Mouse (Mus musculus) liver, embryonic 12.5 days (tissue): ENCODE measurements around the gene Rnf121. TPM values are rescaled to one million over a fixed set of nuclear protein-coding genes. Genes with fewer than 3 reads are reported as not detected.

Experiments
- ATAC-seq: fragments of 200-750 bp; cut with Nextera tagmentation; 2 replicates; pipeline ENCODE4 v1.8.0; 2017; ENCODE audit warnings: moderate number of reproducible peaks, mild to moderate bottlenecking, moderate library complexity
- H3K27ac ChIP-seq: fragments of 300-500 bp; sonication (generic); 2 replicates; pipeline ENCODE4 v1.5.1; 2016; ENCODE audit warnings: mild to moderate bottlenecking
- H3K27me3 ChIP-seq: fragments of 300-500 bp; sonication (generic); replicated peaks from 2 replicates; pipeline ENCODE4 v1.6.1; 2016; ENCODE audit warnings: mild to moderate bottlenecking, moderate library complexity
- H3K36me3 ChIP-seq: fragments of 300-500 bp; sonication (generic); 2 replicates; pipeline ENCODE4 v1.6.1; 2016; ENCODE audit warnings: mild to moderate bottlenecking, moderate library complexity
- H3K4me1 ChIP-seq: fragments of 300-500 bp; sonication (generic); 2 replicates; pipeline ENCODE4 v1.6.1; 2016
- H3K4me2 ChIP-seq: fragments of 300-500 bp; sonication (generic); 2 replicates; pipeline ENCODE4 v1.6.1; 2016; ENCODE audit warnings: mild to moderate bottlenecking, moderate library complexity
- H3K4me3 ChIP-seq: fragments of 300-500 bp; sonication (generic); 2 replicates; pipeline ENCODE4 v1.5.1; 2016; ENCODE audit warnings: mild to moderate bottlenecking, moderate library complexity
- H3K9ac ChIP-seq: fragments of 300-500 bp; sonication (generic); 2 replicates; pipeline ENCODE4 v1.6.1; 2016; ENCODE audit warnings: mild to moderate bottlenecking, moderate library complexity
- H3K9me3 ChIP-seq: fragments of 300-500 bp; sonication (generic); replicated peaks from 2 replicates; pipeline ENCODE4 v1.6.1; 2016; ENCODE audit warnings: mild to moderate bottlenecking, moderate library complexity
- WGBS: fragments of 180-500 bp; shearing (Covaris S2); methylation state at CpG from one replicate; pipeline ENCODE4 v1.1.7; 2016; ENCODE audit not compliant: insufficient replicate concordance; 5-methylcytosine and 5-hydroxymethylcytosine counted together
- polyA plus RNA-seq: library from polyadenylated mRNA; unstranded; fragments of >200 nt; fragmentation: Nextera tagmentation; extraction: Ambion mirVana; gene quantifications from 2 replicates; pipeline ENCODE4 v1.2.1, GENCODE M21; 2016

Gene Rnf121
- polyA plus RNA-seq, 1 experiment from 2014 or later, result 12.7 TPM

- Histone ChIP-seq H3K9ac (no peak overlapping the region), H3K36me3 (peaks cover 96% of the 10 kb centered on the region), H3K9me3 (no peaks in the 10 kb centered on the region), H3K4me2 (no peak overlapping the region), H3K4me3 (no peak overlapping the region), H3K27me3 (no peaks in the 10 kb centered on the region), H3K4me1 (peaks cover 7% of the 10 kb centered on the region), H3K27ac (no peak overlapping the region)
- WGBS, result 77% methylated on average over 7 of the region's 7 CpGs
- no peak for ATAC-seq
Measured at GRCm38 (mm10) chr7:102018034-102018433, 47.2 kb downstream of the Rnf121 start.

DNA sequence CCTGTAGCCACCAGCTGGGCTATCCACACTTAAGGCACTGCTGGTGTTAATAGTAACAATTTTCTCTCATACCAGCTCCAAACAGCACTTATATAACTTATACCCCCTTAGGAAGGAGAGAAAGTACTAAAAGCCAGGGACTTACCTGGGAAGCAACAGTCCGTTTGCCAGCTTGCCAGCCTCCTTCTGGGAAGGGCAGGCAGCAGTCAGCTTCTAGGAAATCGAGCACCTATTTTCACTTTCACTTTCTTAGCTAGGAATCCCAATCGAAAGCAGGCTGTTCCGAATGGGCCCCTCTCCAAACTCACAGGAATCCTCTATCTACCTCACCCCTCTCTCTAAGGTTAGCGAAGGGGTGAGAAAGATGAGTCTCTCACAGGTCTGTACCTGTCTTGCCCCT lies 47.8 kb downstream of the Rnf121 start:
- Histone ChIP-seq H3K27ac (0 out of 2 replicates have a peak overlapping the region, but pooled peaks have one; percentile 16), H3K9ac (no peak overlapping the region), H3K27me3 (no peaks in the 10 kb centered on the region), H3K4me1 (peaks cover 7% of the 10 kb centered on the region), H3K36me3 (peaks cover 96% of the 10 kb centered on the region), H3K4me3 (no peak overlapping the region), H3K4me2 (no peak overlapping the region), H3K9me3 (no peaks in the 10 kb centered on the region)
- ATAC-seq, result no peak
- 79% methylated on average over 5 of the region's 5 CpGs for WGBS

- H3K9ac ChIP-seq, result no peak overlapping the region
- no peak overlapping the region for H3K4me2 ChIP-seq
- no peak for ATAC-seq
Measured at GRCm38 (mm10) chr7:102016936-102017335, 48.3 kb downstream of the Rnf121 start.

GRCm38 (mm10) chr7:102014995-102015394 lies 50.3 kb downstream of the Rnf121 start:
- H3K9ac ChIP-seq, result no peak overlapping the region
- H3K4me2 ChIP-seq, result no peak overlapping the region
- WGBS, result 84% methylated on average over 2 of the region's 2 CpGs
- H3K27ac ChIP-seq, result no peak overlapping the region
- H3K4me1 ChIP-seq, result peaks cover 7% of the 10 kb centered on the region
- no peak for ATAC-seq
- H3K27me3 ChIP-seq, result no peaks in the 10 kb centered on the region
- peaks cover 99% of the 10 kb centered on the region for H3K36me3 ChIP-seq
- H3K4me3 ChIP-seq, result no peak overlapping the region
- H3K9me3 ChIP-seq, result no peaks in the 10 kb centered on the region

More at GRCm38 (mm10) chr7:102016936-102017335, 48.3 kb downstream of the Rnf121 start:
- peaks cover 7% of the 10 kb centered on the region for H3K4me1 ChIP-seq
- WGBS, result 73% methylated on average over 4 of the region's 4 CpGs
- H3K27ac ChIP-seq, result 0 out of 2 replicates have a peak overlapping the region, but pooled peaks have one; percentile 16
- no peaks in the 10 kb centered on the region for H3K27me3 ChIP-seq
- H3K9me3 ChIP-seq, result no peaks in the 10 kb centered on the region
- peaks cover 96% of the 10 kb centered on the region for H3K36me3 ChIP-seq
- H3K4me3 ChIP-seq, result no peak overlapping the region

DNA sequence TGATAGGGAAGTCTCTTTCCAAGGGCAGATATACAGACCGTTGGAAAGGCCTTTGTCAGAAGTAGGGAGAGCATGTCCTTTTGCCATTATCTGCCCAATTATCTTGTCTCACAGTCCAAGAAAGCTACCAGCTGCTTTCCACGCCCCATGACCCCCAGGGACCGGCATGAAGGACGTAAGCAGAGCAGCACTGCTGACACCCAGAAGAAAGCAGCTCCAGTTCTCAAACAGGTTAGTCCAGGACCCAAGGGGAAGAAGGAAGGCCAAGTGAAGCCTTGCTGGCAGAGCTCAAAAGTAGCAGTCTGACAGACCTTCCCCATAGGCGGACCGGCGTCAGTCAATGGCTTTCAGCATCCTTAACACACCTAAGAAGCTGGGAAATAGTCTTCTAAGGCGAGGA lies 51.9 kb downstream of the Rnf121 start:
- Histone ChIP-seq H3K27ac (no peak overlapping the region), H3K4me1 (peaks cover 18% of the 10 kb centered on the region), H3K4me2 (no peak overlapping the region), H3K27me3 (no peaks in the 10 kb centered on the region), H3K4me3 (no peak overlapping the region), H3K9me3 (no peaks in the 10 kb centered on the region), H3K9ac (no peak overlapping the region), H3K36me3 (peaks cover 99% of the 10 kb centered on the region)
- no peak for ATAC-seq
- WGBS, result 78% methylated on average over 8 of the region's 8 CpGs

- ATAC-seq, result no peak
- Histone ChIP-seq H3K36me3 (peaks cover 100% of the 10 kb centered on the region), H3K4me2 (no peak overlapping the region), H3K27me3 (no peaks in the 10 kb centered on the region), H3K4me3 (no peak overlapping the region), H3K9me3 (no peaks in the 10 kb centered on the region), H3K27ac (no peak overlapping the region), H3K9ac (no peak overlapping the region), H3K4me1 (peaks cover 17% of the 10 kb centered on the region)
- WGBS, result 93% methylated on average over 9 of the region's 9 CpGs
Measured at GRCm38 (mm10) chr7:102011855-102012254, 53.4 kb downstream of the Rnf121 start.

GRCm38 (mm10) chr7:102006520-102006919 lies 58.7 kb downstream of the Rnf121 start:
- 27% methylated on average over 1 of the region's 1 CpGs for WGBS
- peaks cover 100% of the 10 kb centered on the region for H3K36me3 ChIP-seq
- H3K9ac ChIP-seq, result peak overlapping the region; percentile 40
- peak overlapping the region; percentile 44 for H3K4me2 ChIP-seq
- H3K27ac ChIP-seq, result peak overlapping the region; percentile 78
- ATAC-seq, result peak; percentile 89
- H3K4me3 ChIP-seq, result no peak overlapping the region
- no peaks in the 10 kb centered on the region for H3K9me3 ChIP-seq
- H3K27me3 ChIP-seq, result no peaks in the 10 kb centered on the region
- H3K4me1 ChIP-seq, result peaks cover 62% of the 10 kb centered on the region

DNA sequence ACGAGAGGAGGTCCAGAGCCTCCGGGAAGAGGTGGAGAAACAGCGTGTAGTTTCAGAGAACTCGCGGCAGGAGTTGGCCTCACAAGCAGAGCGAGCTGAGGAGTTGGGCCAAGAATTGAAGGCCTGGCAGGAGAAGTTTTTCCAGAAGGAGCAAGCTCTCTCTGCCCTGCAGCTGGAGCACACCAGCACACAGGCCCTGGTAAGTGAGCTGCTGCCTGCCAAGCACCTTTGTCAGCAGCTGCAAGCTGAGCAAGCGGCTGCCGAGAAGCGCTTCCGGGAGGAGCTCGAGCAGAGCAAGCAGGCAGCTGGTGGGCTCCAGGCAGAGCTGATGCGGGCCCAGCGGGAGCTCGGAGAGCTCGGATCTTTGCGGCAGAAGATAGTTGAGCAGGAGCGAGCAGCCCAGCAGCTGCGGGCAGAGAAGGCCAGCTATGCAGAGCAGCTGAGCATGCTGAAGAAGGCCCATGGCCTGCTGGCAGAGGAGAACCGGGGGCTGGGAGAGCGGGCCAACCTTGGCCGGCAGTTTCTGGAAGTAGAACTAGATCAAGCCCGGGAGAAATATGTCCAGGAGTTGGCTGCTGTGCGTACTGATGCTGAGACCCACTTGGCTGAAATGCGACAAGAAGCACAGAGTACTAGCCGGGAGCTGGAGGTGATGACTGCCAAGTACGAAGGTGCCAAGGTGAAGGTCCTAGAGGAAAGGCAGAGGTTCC lies 64.2 kb downstream of the Rnf121 start:
- Histone ChIP-seq H3K4me1 (peaks cover 37% of the 10 kb centered on the region), H3K4me3 (no peak overlapping the region), H3K27me3 (no peaks in the 10 kb centered on the region), H3K9me3 (no peaks in the 10 kb centered on the region), H3K4me2 (no peak overlapping the region), H3K27ac (no peak overlapping the region), H3K9ac (no peak overlapping the region), H3K36me3 (peaks cover 100% of the 10 kb centered on the region)
- 93% methylated on average over 26 of the region's 26 CpGs for WGBS
- ATAC-seq, result no peak

DNA sequence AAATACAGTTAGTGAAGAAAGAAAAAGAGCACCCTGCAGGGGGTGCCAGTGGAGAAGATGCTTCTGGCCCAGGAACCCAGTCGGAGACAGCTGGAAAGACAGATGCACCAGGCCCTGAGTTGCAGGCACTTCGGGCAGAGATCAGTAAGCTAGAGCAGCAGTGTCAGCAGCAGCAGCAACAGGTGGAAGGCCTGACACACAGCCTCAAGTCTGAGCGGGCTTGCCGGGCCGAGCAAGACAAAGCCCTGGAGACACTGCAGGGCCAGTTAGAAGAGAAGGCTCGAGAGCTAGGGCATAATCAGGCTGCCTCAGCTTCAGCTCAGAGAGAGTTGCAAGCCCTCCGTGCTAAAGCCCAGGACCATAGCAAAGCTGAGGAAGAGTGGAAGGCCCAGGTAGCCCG lies 65.0 kb downstream of the Rnf121 start:
- Histone ChIP-seq H3K4me3 (no peak overlapping the region), H3K4me1 (peaks cover 29% of the 10 kb centered on the region), H3K27ac (no peak overlapping the region), H3K4me2 (no peak overlapping the region), H3K9ac (no peak overlapping the region), H3K27me3 (no peaks in the 10 kb centered on the region), H3K36me3 (peaks cover 100% of the 10 kb centered on the region), H3K9me3 (no peaks in the 10 kb centered on the region)
- 90% methylated on average over 8 of the region's 8 CpGs for WGBS
- ATAC-seq, result no peak

- ATAC-seq, result no peak
- H3K27me3 ChIP-seq, result no peaks in the 10 kb centered on the region
- 87% methylated on average over 15 of the region's 15 CpGs for WGBS
- no peak overlapping the region for H3K4me3 ChIP-seq
- H3K36me3 ChIP-seq, result peaks cover 100% of the 10 kb centered on the region
- no peak overlapping the region for H3K27ac ChIP-seq
- peaks cover 22% of the 10 kb centered on the region for H3K4me1 ChIP-seq
- no peaks in the 10 kb centered on the region for H3K9me3 ChIP-seq
- H3K4me2 ChIP-seq, result no peak overlapping the region
- H3K9ac ChIP-seq, result no peak overlapping the region
Measured at GRCm38 (mm10) chr7:101999461-102000151, 65.7 kb downstream of the Rnf121 start.

DNA sequence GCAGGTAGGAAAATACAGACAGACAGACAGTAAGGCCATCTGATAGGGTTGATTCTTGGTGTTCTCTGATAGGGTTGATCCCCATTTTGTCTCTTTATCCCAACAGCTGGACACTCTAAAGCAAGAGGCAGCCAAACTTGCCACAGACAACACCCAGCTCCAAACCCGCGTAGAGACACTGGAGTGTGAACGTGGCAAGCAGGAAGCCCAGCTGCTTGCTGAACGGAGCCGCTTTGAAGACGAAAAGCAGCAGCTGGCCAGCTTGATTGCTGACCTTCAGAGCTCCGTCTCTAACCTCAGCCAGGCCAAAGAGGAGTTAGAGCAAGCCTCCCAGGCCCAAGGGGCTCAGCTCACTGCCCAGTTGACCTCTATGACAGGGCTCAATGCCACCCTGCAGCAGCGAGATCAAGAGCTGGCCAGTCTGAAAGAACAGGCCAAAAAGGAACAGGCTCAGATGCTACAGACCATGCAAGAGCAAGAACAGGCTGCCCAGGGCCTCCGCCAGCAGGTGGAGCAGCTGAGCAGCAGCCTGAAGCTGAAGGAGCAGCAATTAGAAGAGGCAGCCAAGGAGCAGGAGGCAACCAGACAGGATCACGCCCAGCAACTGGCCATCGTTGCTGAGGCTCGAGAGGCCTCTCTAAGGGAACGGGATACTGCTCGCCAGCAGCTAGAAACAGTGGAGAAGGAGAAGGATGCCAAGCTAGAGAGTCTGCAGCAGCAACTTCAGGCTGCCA lies 66.9 kb downstream of the Rnf121 start:
- Histone ChIP-seq H3K9ac (no peak overlapping the region), H3K27ac (peak overlapping the region; percentile 5; the same call in 1 of the 2 replicates), H3K4me1 (peaks cover 10% of the 10 kb centered on the region), H3K27me3 (no peaks in the 10 kb centered on the region), H3K36me3 (peaks cover 100% of the 10 kb centered on the region), H3K4me2 (no peak overlapping the region), H3K9me3 (no peaks in the 10 kb centered on the region), H3K4me3 (no peak overlapping the region)
- peak; percentile 52 for ATAC-seq
- 72% methylated on average over 14 of the region's 14 CpGs for WGBS

- Histone ChIP-seq H3K4me3 (no peak overlapping the region), H3K36me3 (peaks cover 100% of the 10 kb centered on the region), H3K27ac (no peak overlapping the region), H3K9me3 (no peaks in the 10 kb centered on the region), H3K4me1 (no peaks in the 10 kb centered on the region), H3K9ac (no peak overlapping the region), H3K4me2 (no peak overlapping the region), H3K27me3 (no peaks in the 10 kb centered on the region)
- WGBS, result 84% methylated on average over 3 of the region's 3 CpGs
- ATAC-seq, result no peak
Measured at GRCm38 (mm10) chr7:101994241-101994640, 71.0 kb downstream of the Rnf121 start.
